ENCODE assay signal across 25 mouse cellular contexts in genomic region chr2:64851096-64851495, GRCm38 (mm10).
A peak's percentile ranks its signal among the peaks of the same experiment; 100 is the strongest.
DNase-seq lines count a peak whose midpoint lies in the region; ATAC-seq and TF ChIP-seq lines count a peak whose summit lies in the region.
"Had no signal": no experiment of that assay in that cellular context is flagged by ENCODE, and none has a peak within 500 bp of the region (broad histone marks: within the 10 kb centered on the region; RNA-seq: fewer than 3 reads in every experiment).

No protein-coding gene starts in this region.

- H3K9me3 ChIP-seq in forebrain, embryonic 14.5 days (replicated peaks; ENCODE audit: control insufficient read depth, low read length): no peaks in the 10 kb centered on the region
- no peaks in the 10 kb centered on the region for H3K9me3 ChIP-seq in forebrain, embryonic 10.5 days
- H3K9me3 ChIP-seq in hindbrain, embryonic 11.5 days (ENCODE audit: control insufficient read depth, low read length): no peaks in the 10 kb centered on the region
- H3K9me3 ChIP-seq in hindbrain, postnatal 0 days (ENCODE audit: low read length): no peaks in the 10 kb centered on the region
- H3K9me3 ChIP-seq in neural tube, embryonic 12.5 days: no peaks in the 10 kb centered on the region
- H3K9me3 ChIP-seq: forebrain, embryonic 12.5 days; G1E; heart, embryonic 12.5 days; heart, embryonic 15.5 days; hindbrain, embryonic 10.5 days had no signal

- H3K4me3 ChIP-seq in forebrain, embryonic 14.5 days (ENCODE audit: low read depth, low read length): no peak overlapping the region
- no peak overlapping the region for H3K4me3 ChIP-seq in forebrain, embryonic 10.5 days
- H3K4me3 ChIP-seq in hindbrain, embryonic 11.5 days (ENCODE audit: low read depth, low read length): no peak overlapping the region
- H3K4me3 ChIP-seq in hindbrain, postnatal 0 days (ENCODE audit: low read length): no peak overlapping the region
- no peak overlapping the region for H3K4me3 ChIP-seq in neural tube, embryonic 12.5 days
- H3K4me3 ChIP-seq: forebrain, embryonic 12.5 days; heart, embryonic 12.5 days; heart, embryonic 15.5 days; hindbrain, embryonic 10.5 days had no signal

- no peak overlapping the region for H3K27ac ChIP-seq in forebrain, embryonic 14.5 days (ENCODE audit: low read depth, low read length)
- H3K27ac ChIP-seq in forebrain, embryonic 10.5 days: no peak overlapping the region
- no peak overlapping the region for H3K27ac ChIP-seq in hindbrain, embryonic 11.5 days (ENCODE audit: low read depth, low read length)
- no peak overlapping the region for H3K27ac ChIP-seq in hindbrain, postnatal 0 days
- H3K27ac ChIP-seq in neural tube, embryonic 12.5 days: no peak overlapping the region
- H3K27ac ChIP-seq: forebrain, embryonic 12.5 days; heart, embryonic 15.5 days; hindbrain, embryonic 10.5 days; hindbrain, embryonic 14.5 days had no signal

- peak; percentile 13; the same call in 1 of the 2 replicates for ATAC-seq in forebrain, embryonic 14.5 days
- ATAC-seq in hindbrain, embryonic 11.5 days (ENCODE audit: low FRiP score): peak; percentile 13; the same call in 1 of the 2 replicates
- no peak for ATAC-seq in hindbrain, postnatal 0 days
- 0 out of 2 replicates have a peak, but pooled peaks have one; percentile 25 for ATAC-seq in neural tube, embryonic 12.5 days (ENCODE audit: low FRiP score, low read depth)
- ATAC-seq: Patski had no signal

- H3K4me2 ChIP-seq in forebrain, embryonic 14.5 days (ENCODE audit: low read length): no peak overlapping the region
- H3K4me2 ChIP-seq in hindbrain, embryonic 11.5 days (replicated peaks; ENCODE audit: low read depth, low read length): no peak overlapping the region
- H3K4me2 ChIP-seq in hindbrain, postnatal 0 days (ENCODE audit: low read depth, low read length): no peak overlapping the region
- no peak overlapping the region for H3K4me2 ChIP-seq in neural tube, embryonic 12.5 days (replicated peaks)
- H3K4me2 ChIP-seq: forebrain, embryonic 12.5 days; heart, embryonic 12.5 days; heart, embryonic 15.5 days; hindbrain, embryonic 14.5 days had no signal

- DNase-seq in forebrain, embryonic 14.5 days (ENCODE audit: low spot score): no peak
- DNase-seq in forebrain, embryonic 10.5 days (ENCODE audit: extremely low spot score, low spot score): no peak
- no peak for DNase-seq in hindbrain, embryonic 11.5 days (ENCODE audit: low spot score)
- DNase-seq in hindbrain, postnatal 0 days (ENCODE audit: low spot score): no peak
- no peak for DNase-seq in neural tube, embryonic 10.5 days (ENCODE audit: extremely low spot score, low spot score)
- DNase-seq in spleen, adult 18-20 months: no peak
- DNase-seq: adrenal gland, postnatal 10 days; adrenal gland, postnatal 36 days; B cell, adult 2 months; cerebellum, adult 18-20 months; cerebellum, adult 9-10 months; cerebellum, postnatal 14 days; gastrocnemius, postnatal 10 days; gastrocnemius, postnatal 36 days; heart, postnatal 10 days; heart, postnatal 36 days had no signal

- WGBS in forebrain, embryonic 14.5 days: 21% methylated on average over 4 of the region's 4 CpGs
- 44% methylated on average over 4 of the region's 4 CpGs for WGBS in forebrain, embryonic 10.5 days
- 58% methylated on average over 4 of the region's 4 CpGs for WGBS in hindbrain, embryonic 11.5 days
- 53% methylated on average over 4 of the region's 4 CpGs for WGBS in hindbrain, postnatal 0 days
- WGBS in neural tube, embryonic 12.5 days: 52% methylated on average over 4 of the region's 4 CpGs

- no peak overlapping the region for H3K9ac ChIP-seq in forebrain, embryonic 14.5 days (ENCODE audit: low read length)
- H3K9ac ChIP-seq in hindbrain, embryonic 11.5 days (ENCODE audit: low read depth, low read length): no peak overlapping the region
- H3K9ac ChIP-seq in hindbrain, postnatal 0 days (replicated peaks; ENCODE audit: low read length): no peak overlapping the region
- no peak overlapping the region for H3K9ac ChIP-seq in neural tube, embryonic 12.5 days
- H3K9ac ChIP-seq: forebrain, embryonic 12.5 days; heart, embryonic 12.5 days; heart, embryonic 15.5 days; hindbrain, embryonic 14.5 days had no signal

- no peak for TF ChIP-seq CTCF in hindbrain, postnatal 0 days (IDR thresholded peaks at IDR 0.05; ENCODE audit: low read depth)

- H3K4me1 ChIP-seq in forebrain, embryonic 14.5 days (ENCODE audit: control insufficient read depth, insufficient read depth, low read length): peaks cover 6% of the 10 kb centered on the region
- peaks cover 31% of the 10 kb centered on the region for H3K4me1 ChIP-seq in forebrain, embryonic 10.5 days
- no peaks in the 10 kb centered on the region for H3K4me1 ChIP-seq in hindbrain, embryonic 11.5 days (replicated peaks; ENCODE audit: control insufficient read depth, insufficient read depth, low read length)
- no peaks in the 10 kb centered on the region for H3K4me1 ChIP-seq in hindbrain, postnatal 0 days (ENCODE audit: insufficient read depth, low read length)
- no peaks in the 10 kb centered on the region for H3K4me1 ChIP-seq in neural tube, embryonic 12.5 days
- H3K4me1 ChIP-seq: hindbrain, embryonic 10.5 days had no signal

- H3K27me3 ChIP-seq in forebrain, embryonic 14.5 days (replicated peaks; ENCODE audit: control insufficient read depth, insufficient read depth, low read length): no peaks in the 10 kb centered on the region
- H3K27me3 ChIP-seq in forebrain, embryonic 10.5 days (ENCODE audit: poor library complexity, severe bottlenecking): no peaks in the 10 kb centered on the region
- no peaks in the 10 kb centered on the region for H3K27me3 ChIP-seq in hindbrain, embryonic 11.5 days (ENCODE audit: control insufficient read depth, insufficient read depth, low read length)
- no peaks in the 10 kb centered on the region for H3K27me3 ChIP-seq in hindbrain, postnatal 0 days (ENCODE audit: insufficient read depth, low read length)
- no peaks in the 10 kb centered on the region for H3K27me3 ChIP-seq in neural tube, embryonic 12.5 days (replicated peaks)
- H3K27me3 ChIP-seq: CH12.LX; forebrain, embryonic 12.5 days; heart, embryonic 12.5 days; heart, embryonic 15.5 days had no signal

- no peaks in the 10 kb centered on the region for H3K36me3 ChIP-seq in forebrain, embryonic 14.5 days (ENCODE audit: control insufficient read depth, insufficient read depth, low read length)
- H3K36me3 ChIP-seq in forebrain, embryonic 10.5 days (replicated peaks): no peaks in the 10 kb centered on the region
- H3K36me3 ChIP-seq in hindbrain, embryonic 11.5 days (ENCODE audit: control insufficient read depth, insufficient read depth, low read length): no peaks in the 10 kb centered on the region
- no peaks in the 10 kb centered on the region for H3K36me3 ChIP-seq in hindbrain, postnatal 0 days (ENCODE audit: insufficient read depth, low read length)
- H3K36me3 ChIP-seq in neural tube, embryonic 12.5 days: no peaks in the 10 kb centered on the region
- H3K36me3 ChIP-seq: forebrain, embryonic 12.5 days; G1E; heart, embryonic 12.5 days; heart, embryonic 15.5 days; hindbrain, embryonic 10.5 days had no signal
